Mouse (Mus musculus) liver, embryonic 16.5 days (tissue): Measurements from ENCODE around the gene Yif1a. TPM values are rescaled to one million over a fixed set of nuclear protein-coding genes. Genes with fewer than 3 reads are reported as not detected.

Experiments used
- ATAC-seq: fragments of 200-750 bp; cut with Nextera tagmentation; 2 replicates; pipeline ENCODE4 v1.8.0; 2017; ENCODE audit warnings: low read depth, mild to moderate bottlenecking, moderate number of reproducible peaks, moderate library complexity
- H3K27ac ChIP-seq: fragments of 300-500 bp; sonication (generic); 2 replicates; pipeline ENCODE4 v1.5.1; 2014; ENCODE audit warnings: mild to moderate bottlenecking, low read length
- H3K27me3 ChIP-seq: fragments of 300-500 bp; sonication (generic); 2 replicates; pipeline ENCODE4 v1.6.1; 2014; ENCODE audit warnings: low read depth, low read length, mixed read lengths; ENCODE audit not compliant: control insufficient read depth, insufficient read depth
- H3K36me3 ChIP-seq: fragments of 300-500 bp; sonication (generic); 2 replicates; pipeline ENCODE4 v1.6.1; 2014; ENCODE audit warnings: mild to moderate bottlenecking; ENCODE audit not compliant: control insufficient read depth, insufficient read depth
- H3K4me1 ChIP-seq: fragments of 300-500 bp; sonication (generic); 2 replicates; pipeline ENCODE4 v1.6.1; 2014; ENCODE audit warnings: low read depth, low read length, mixed read lengths; ENCODE audit not compliant: control insufficient read depth
- H3K4me2 ChIP-seq: fragments of 300-500 bp; sonication (generic); 2 replicates; pipeline ENCODE4 v1.6.1; 2014; ENCODE audit warnings: low read depth, low read length, mixed read lengths
- H3K4me3 ChIP-seq: fragments of 300-500 bp; sonication (generic); 2 replicates; pipeline ENCODE4 v1.5.1; 2014; ENCODE audit warnings: low read depth, mild to moderate bottlenecking, low read length
- H3K9ac ChIP-seq: fragments of 300-500 bp; sonication (generic); 2 replicates; pipeline ENCODE4 v1.6.1; 2014; ENCODE audit warnings: low read depth, low read length
- H3K9me3 ChIP-seq: fragments of 300-500 bp; sonication (generic); replicated peaks from 2 replicates; pipeline ENCODE4 v1.6.1; 2016; ENCODE audit warnings: low read length; ENCODE audit not compliant: control insufficient read depth
- WGBS: fragments of 180-500 bp; shearing (Covaris S2); extraction: QIAGEN DNeasy Blood & Tissue Kit; methylation state at CpG from one replicate; pipeline ENCODE4 v1.1.7; 2014; ENCODE audit not compliant: insufficient replicate concordance; 5-methylcytosine and 5-hydroxymethylcytosine counted together
- polyA plus RNA-seq: library from polyadenylated mRNA; unstranded; fragments of >200 nt; fragmentation: Nextera tagmentation; extraction: Ambion mirVana; gene quantifications from 2 replicates; pipeline ENCODE4 v1.2.1, GENCODE M21; 2015

Gene Yif1a
- polyA plus RNA-seq, 1 experiment from 2014 or later, result 53.1 TPM

- peaks cover 41% of the 10 kb centered on the region for H3K27me3 ChIP-seq
- H3K27ac ChIP-seq, result peak within 1 kb of the TSS; percentile 75
- peaks cover 47% of the 10 kb centered on the region for H3K4me1 ChIP-seq
- H3K9ac ChIP-seq, result peak within 1 kb of the TSS; percentile 57
- no peaks in the 10 kb centered on the region for H3K9me3 ChIP-seq
- peak; percentile 14; the same call in 1 of the 2 replicates for ATAC-seq
- peak within 1 kb of the TSS; percentile 52 for H3K4me3 ChIP-seq
- H3K36me3 ChIP-seq, result no peaks in the 10 kb centered on the region
- peak within 1 kb of the TSS; percentile 74 for H3K4me2 ChIP-seq
- 2% methylated on average over 53 of the region's 56 CpGs for WGBS
Observed at GRCm38 (mm10) chr19:5067867-5068569, 20.3 kb upstream of the Yif1a start, which contains the start of gene Cd248. Gene Cd248 (plus strand): TSS chr19:5068078.

- H3K4me2 ChIP-seq, result peak overlapping the region; percentile 74
- no peak overlapping the region for H3K27ac ChIP-seq
- H3K9ac ChIP-seq, result peak overlapping the region; percentile 57
- H3K27me3 ChIP-seq, result peaks cover 42% of the 10 kb centered on the region
- no peaks in the 10 kb centered on the region for H3K36me3 ChIP-seq
- H3K9me3 ChIP-seq, result no peaks in the 10 kb centered on the region
- 41% methylated on average over 21 of the region's 21 CpGs for WGBS
- peaks cover 48% of the 10 kb centered on the region for H3K4me1 ChIP-seq
- peak overlapping the region; percentile 52 for H3K4me3 ChIP-seq
- ATAC-seq, result no peak
Observed at GRCm38 (mm10) chr19:5068570-5069234, 19.6 kb upstream of the Yif1a start.

GRCm38 (mm10) chr19:5069486-5069885 lies 18.9 kb upstream of the Yif1a start:
- Histone ChIP-seq H3K27me3 (peaks cover 45% of the 10 kb centered on the region), H3K27ac (no peak overlapping the region), H3K9ac (no peak overlapping the region), H3K9me3 (no peaks in the 10 kb centered on the region), H3K4me3 (no peak overlapping the region), H3K36me3 (no peaks in the 10 kb centered on the region), H3K4me2 (no peak overlapping the region), H3K4me1 (peaks cover 48% of the 10 kb centered on the region)
- 71% methylated on average over 5 of the region's 5 CpGs for WGBS
- no peak for ATAC-seq

GRCm38 (mm10) chr19:5069978-5070377 lies 18.4 kb upstream of the Yif1a start:
- no peak overlapping the region for H3K4me2 ChIP-seq
- H3K9me3 ChIP-seq, result no peaks in the 10 kb centered on the region
- no peaks in the 10 kb centered on the region for H3K36me3 ChIP-seq
- H3K27me3 ChIP-seq, result peaks cover 45% of the 10 kb centered on the region
- 69% methylated on average over 7 of the region's 7 CpGs for WGBS
- H3K4me3 ChIP-seq, result no peak overlapping the region
- no peak overlapping the region for H3K9ac ChIP-seq
- H3K4me1 ChIP-seq, result peaks cover 47% of the 10 kb centered on the region
- ATAC-seq, result no peak
- H3K27ac ChIP-seq, result no peak overlapping the region

- peaks cover 45% of the 10 kb centered on the region for H3K27me3 ChIP-seq
- no peak overlapping the region for H3K9ac ChIP-seq
- no peak for ATAC-seq
- H3K9me3 ChIP-seq, result no peaks in the 10 kb centered on the region
- H3K4me2 ChIP-seq, result peak overlapping the region; percentile 86
- 24% methylated on average over 11 of the region's 11 CpGs for WGBS
- no peaks in the 10 kb centered on the region for H3K36me3 ChIP-seq
- no peak overlapping the region for H3K4me3 ChIP-seq
- no peak overlapping the region for H3K27ac ChIP-seq
- H3K4me1 ChIP-seq, result peaks cover 43% of the 10 kb centered on the region
Observed at GRCm38 (mm10) chr19:5071077-5071476, 17.3 kb upstream of the Yif1a start.

- Histone ChIP-seq H3K9me3 (no peaks in the 10 kb centered on the region), H3K9ac (peak overlapping the region; percentile 44; the same call in 1 of the 2 replicates), H3K27ac (0 out of 2 replicates have a peak overlapping the region, but pooled peaks have one; percentile 27), H3K4me1 (peaks cover 42% of the 10 kb centered on the region), H3K36me3 (no peaks in the 10 kb centered on the region), H3K4me2 (peak overlapping the region; percentile 86), H3K4me3 (peak overlapping the region; percentile 59), H3K27me3 (peaks cover 45% of the 10 kb centered on the region)
- peak; percentile 73 for ATAC-seq
- 3% methylated on average over 40 of the region's 40 CpGs for WGBS
Observed at GRCm38 (mm10) chr19:5071545-5072369, 16.6 kb upstream of the Yif1a start.

- Histone ChIP-seq H3K4me1 (peaks cover 35% of the 10 kb centered on the region), H3K27me3 (peaks cover 39% of the 10 kb centered on the region), H3K4me2 (peak overlapping the region; percentile 86), H3K36me3 (no peaks in the 10 kb centered on the region), H3K27ac (0 out of 2 replicates have a peak overlapping the region, but pooled peaks have one; percentile 27), H3K4me3 (peak overlapping the region; percentile 59), H3K9me3 (no peaks in the 10 kb centered on the region), H3K9ac (peak overlapping the region; percentile 1; the same call in 1 of the 2 replicates)
- ATAC-seq, result no peak; the same call in 1 of the 2 replicates
- WGBS, result 3% methylated on average over 20 of the region's 20 CpGs
Observed at GRCm38 (mm10) chr19:5072389-5073019, 15.8 kb upstream of the Yif1a start.

- Histone ChIP-seq H3K9me3 (no peaks in the 10 kb centered on the region), H3K36me3 (no peaks in the 10 kb centered on the region), H3K27ac (no peak overlapping the region), H3K4me2 (peak overlapping the region; percentile 86), H3K4me1 (peaks cover 30% of the 10 kb centered on the region), H3K4me3 (peak overlapping the region; percentile 59), H3K9ac (no peak overlapping the region), H3K27me3 (peaks cover 35% of the 10 kb centered on the region)
- WGBS, result 1% methylated on average over 15 of the region's 15 CpGs
- ATAC-seq, result no peak
Observed at GRCm38 (mm10) chr19:5073028-5073427, 15.3 kb upstream of the Yif1a start.
